In genomic region chr11:80779527-80780344, GRCm38 (mm10) we compare ENCODE assay signal across 8 mouse cellular contexts. TPM values are rescaled to one million over a fixed set of nuclear protein-coding genes. Genes with fewer than 3 reads are reported as not detected.
A peak's percentile ranks its signal among the peaks of the same experiment; 100 is the strongest.
DNase-seq lines count a peak whose midpoint lies in the region; ATAC-seq and TF ChIP-seq lines count a peak whose summit lies in the region.

Gene Myo1d (minus strand): TSS chr11:80780025.

- H3K36me3 ChIP-seq in MEL (ENCODE audit: control insufficient read depth in 1 of 2, insufficient read depth in 2 of 2, low read length in 2 of 2), result peaks cover 0 to 47% of the 10 kb centered on the region in 2 experiments; a peak in 2 of 4 replicates

- TF ChIP-seq EP300 in MEL (IDR thresholded peaks at IDR 0.05; ENCODE audit: low read depth in 1 of 2, low read length in 2 of 2), result peak; percentile 44 to 45; a peak in 2 of 4 replicates

- H3K9ac ChIP-seq in MEL (ENCODE audit: control insufficient read depth, low read depth, low read length, poor library complexity, severe bottlenecking), result peak within 1 kb of the TSS; percentile 81

- peak; percentile 68 to 98 (median 94) for TF ChIP-seq CTCF in MEL (IDR thresholded peaks at IDR 0.05 in 2 of 3, conservative IDR thresholded peaks at IDR 0.05 in 1 of 3; ENCODE audit: control insufficient read depth in 1 of 3, insufficient read depth in 1 of 3, low read depth in 2 of 3, low read length in 3 of 3, poor library complexity in 1 of 3, severe bottlenecking in 1 of 3)
- TF ChIP-seq CTCF in layer of hippocampus, adult 2 months (conservative IDR thresholded peaks at IDR 0.05), result peak; percentile 77
- peak; percentile 63 for TF ChIP-seq CTCF in lung, adult 2 months (IDR thresholded peaks at IDR 0.05; ENCODE audit: insufficient read depth, low read length)

- peaks cover 26% of the 10 kb centered on the region for H3K79me2 ChIP-seq in MEL (ENCODE audit: control insufficient read depth, insufficient read depth, low read length, poor library complexity)

- H3K9me3 ChIP-seq in MEL (replicated peaks; ENCODE audit: insufficient read depth, low read length), result no peaks in the 10 kb centered on the region

- ATAC-seq in neutrophil, adult 5-6 weeks (ENCODE audit: extremely low read depth, insufficient number of reproducible peaks, low FRiP score, poor library complexity, severe bottlenecking), result peak; percentile 85

- TF ChIP-seq POLR2A in MEL (IDR thresholded peaks at IDR 0.05; ENCODE audit: control insufficient read depth in 1 of 2, insufficient read depth in 1 of 2, low read depth in 1 of 2, low read length in 2 of 2, poor library complexity in 1 of 2), result peak; percentile 67 to 75; a peak in 2 of 4 replicates
- TF ChIP-seq POLR2A in lung, adult 2 months (IDR thresholded peaks at IDR 0.05; ENCODE audit: borderline replicate concordance, extremely low read depth, low read depth, low read length), result peak; percentile 89

- no peaks in the 10 kb centered on the region for H3K27me3 ChIP-seq in MEL (ENCODE audit: control insufficient read depth in 1 of 2, insufficient read depth in 2 of 2, low read length in 2 of 2)

- H3K4me3 ChIP-seq in MEL (ENCODE audit: control insufficient read depth in 1 of 2, insufficient read depth in 1 of 2, low read depth in 2 of 2, low read length in 2 of 2), result peak within 1 kb of the TSS; percentile 89 to 95
- H3K4me3 ChIP-seq in layer of hippocampus, adult 2 months, result peak within 1 kb of the TSS; percentile 59
- peak within 1 kb of the TSS; percentile 92 for H3K4me3 ChIP-seq in lung, adult 2 months (replicated peaks; ENCODE audit: extremely low read depth, low read depth, low read length)

- peak; percentile 73 for TF ChIP-seq RAD21 in MEL (IDR thresholded peaks at IDR 0.05; ENCODE audit: low read depth, low read length)

- H3K4me1 ChIP-seq in MEL (ENCODE audit: control insufficient read depth in 1 of 2, insufficient read depth in 2 of 2, low read length in 2 of 2), result peaks cover 23 to 32% of the 10 kb centered on the region in 2 experiments
- peaks cover 2% of the 10 kb centered on the region; the same call in 1 of the 2 replicates for H3K4me1 ChIP-seq in lung, adult 2 months (ENCODE audit: control insufficient read depth, insufficient read depth, low read length)

- WGBS in lung, adult 2 months, result under 1% methylated on average over 85 of the region's 87 CpGs

- peak within 1 kb of the TSS; percentile 62 for H3K27ac ChIP-seq in MEL (ENCODE audit: control insufficient read depth, low read depth, low read length)
- peak within 1 kb of the TSS; percentile 87 for H3K27ac ChIP-seq in layer of hippocampus, adult 2 months

- DNase-seq in MEL (ENCODE audit: low read depth, low spot score), result peak; percentile 96
- peak; percentile 87 for DNase-seq in cerebellum, adult 8-10 months
- DNase-seq in forelimb bud, embryonic 11.5 days (ENCODE audit: low read depth, low spot score), result peak; percentile 83
- DNase-seq in heart, postnatal 4 days, result peak; percentile 93
- peak; percentile 85 to 91 for DNase-seq in layer of hippocampus, adult 2 months (ENCODE audit: low spot score in 2 of 2)
- peak; percentile 93 for DNase-seq in lung, adult 2 months
- DNase-seq in testis, postnatal 14 days (ENCODE audit: low spot score), result peak; percentile 89

TF ChIP-seq in MEL, 35 proteins besides CTCF, POLR2A, EP300 and RAD21:
- no peak for TF ChIP-seq CHD1 (IDR thresholded peaks at IDR 0.05; ENCODE audit: low read depth, low read length)
- no peak for TF ChIP-seq ZKSCAN1 (IDR thresholded peaks at IDR 0.05; ENCODE audit: low read depth, low read length)
- no peak for TF ChIP-seq POLR2AphosphoS5 (IDR thresholded peaks at IDR 0.05; ENCODE audit: borderline replicate concordance, low read depth, low read length)
- peak; percentile 90 for TF ChIP-seq POLR2AphosphoS2 (IDR thresholded peaks at IDR 0.05; ENCODE audit: low read length)
- no peak for TF ChIP-seq RCOR1 (IDR thresholded peaks at IDR 0.05; ENCODE audit: low read depth, low read length)
- TF ChIP-seq GATA1 (IDR thresholded peaks at IDR 0.05; ENCODE audit: low read depth, low read length), result no peak
- peak; percentile 73; the same call in 1 of the 2 replicates for TF ChIP-seq MYC (IDR thresholded peaks at IDR 0.05; ENCODE audit: low read depth, low read length)
- peak; percentile 29; the same call in 1 of the 2 replicates for TF ChIP-seq ELF1 (IDR thresholded peaks at IDR 0.05; ENCODE audit: low read depth, low read length)
- TF ChIP-seq UBTF (IDR thresholded peaks at IDR 0.05; ENCODE audit: borderline replicate concordance, insufficient read depth, low read depth, low read length), result no peak
- TF ChIP-seq ZC3H11A (IDR thresholded peaks at IDR 0.05; ENCODE audit: low read depth, low read length), result peak; percentile 52
- peak; percentile 80 for TF ChIP-seq NRF1 (IDR thresholded peaks at IDR 0.05; ENCODE audit: insufficient read depth, low read depth, low read length, poor library complexity, severe bottlenecking)
- no peak for TF ChIP-seq JUND (IDR thresholded peaks at IDR 0.05; ENCODE audit: low read depth, low read length)
- TF ChIP-seq SIN3A (IDR thresholded peaks at IDR 0.05; ENCODE audit: low read length), result peak; percentile 62
- peak; percentile 87 for TF ChIP-seq ZMIZ1 (IDR thresholded peaks at IDR 0.05; ENCODE audit: low read depth, low read length)
- TF ChIP-seq CHD2 (IDR thresholded peaks at IDR 0.05; ENCODE audit: low read length), result no peak
- 0 out of 2 replicates have a peak, but pooled peaks have one; percentile 13 for TF ChIP-seq MYB (IDR thresholded peaks at IDR 0.05; ENCODE audit: low read depth, low read length)
- 0 out of 2 replicates have a peak, but pooled peaks have one; percentile 56 for TF ChIP-seq TBP (IDR thresholded peaks at IDR 0.05; ENCODE audit: low read depth, low read length)
- 0 out of 2 replicates have a peak, but pooled peaks have one; percentile 52 for TF ChIP-seq HCFC1 (IDR thresholded peaks at IDR 0.05; ENCODE audit: low read depth, low read length)
- TF ChIP-seq TCF12 (IDR thresholded peaks at IDR 0.05; ENCODE audit: low read depth, low read length), result peak; percentile 30; the same call in 1 of the 2 replicates
- TF ChIP-seq MAX (IDR thresholded peaks at IDR 0.05; ENCODE audit: low read length), result peak; percentile 79
- TF ChIP-seq GABPA (IDR thresholded peaks at IDR 0.05; ENCODE audit: low read depth, low read length), result no peak
- peak; percentile 86 for TF ChIP-seq NELFE (IDR thresholded peaks at IDR 0.05; ENCODE audit: low read depth, low read length)
- no peak for TF ChIP-seq ZNF384 (IDR thresholded peaks at IDR 0.05; ENCODE audit: low read depth, low read length)
- TF ChIP-seq KAT2A (conservative IDR thresholded peaks at IDR 0.05; ENCODE audit: low read depth, low read length), result no peak; the same call in 1 of the 2 replicates
- TF ChIP-seq MAFK (IDR thresholded peaks at IDR 0.05; ENCODE audit: borderline replicate concordance, low read depth, low read length), result no peak
- TF ChIP-seq SMC3 (IDR thresholded peaks at IDR 0.05; ENCODE audit: low read depth, low read length), result peak; percentile 66
- peak; percentile 82 for TF ChIP-seq MXI1 (IDR thresholded peaks at IDR 0.05; ENCODE audit: low read depth, low read length)
- TF ChIP-seq BHLHE40 (IDR thresholded peaks at IDR 0.05; ENCODE audit: borderline replicate concordance, low read depth, low read length), result peak; percentile 62; the same call in 1 of the 2 replicates
- 0 out of 2 replicates have a peak, but pooled peaks have one; percentile 38 for TF ChIP-seq USF1 (IDR thresholded peaks at IDR 0.05; ENCODE audit: low read depth, low read length)
- TF ChIP-seq ETS1 (IDR thresholded peaks at IDR 0.05; ENCODE audit: low read depth, low read length), result peak; percentile 33; the same call in 1 of the 2 replicates
- TF ChIP-seq MEF2A (IDR thresholded peaks at IDR 0.05; ENCODE audit: extremely low read depth, insufficient replicate concordance, low read depth, low read length, poor library complexity, severe bottlenecking), result no peak
- peak; percentile 60; the same call in 1 of the 2 replicates for TF ChIP-seq E2F4 (IDR thresholded peaks at IDR 0.05; ENCODE audit: borderline replicate concordance, low read depth, low read length)
- TF ChIP-seq MAZ (IDR thresholded peaks at IDR 0.05; ENCODE audit: low read depth, low read length), result peak; percentile 88
- TF ChIP-seq TAL1 (IDR thresholded peaks at IDR 0.05; ENCODE audit: low read length), result no peak

RNA-seq across cellular contexts. Expression of gene Myo1d, which starts in this region (rescaled TPM):
- 15.9 and 20.2 TPM in 2 replicates for total RNA-seq in MEL (2012; rRNA removed)
- polyA plus RNA-seq in MEL (2012; ENCODE audit: insufficient read depth in 1 of 2, insufficient read length in 2 of 2, low read depth in 1 of 2, low replicate concordance in 2 of 2, missing spikeins in 1 of 2), result 10 to 100 TPM; 41.7 to 81.1 TPM
- total RNA-seq in heart, postnatal 4 days (2021), result 10 to 100 TPM; 17.4 to 18.5 TPM
- total RNA-seq in layer of hippocampus, adult 2 months (2021), result 1 to 10 TPM; 6.2 to 8.0 TPM
- 69.4 and 80.4 TPM in 2 replicates for polyA plus RNA-seq in lung, adult 2 months (2012; rRNA removed)
- 8.1 and 10.7 TPM in 2 replicates for total RNA-seq in neutrophil, adult 5-6 weeks (2017)

Comparison
In these comparisons a context has a peak if more than half of its experiments do, and no peak if none do; other contexts are left out.
1. Peak in every context shown above with its lines: DNase-seq, ATAC-seq, H3K4me3 ChIP-seq and H3K27ac ChIP-seq.